19 mouse cellular contexts compared by ENCODE assay signal in genomic region chr15:6601330-6601729, GRCm38 (mm10).
DNase-seq lines count a peak whose midpoint lies in the region; ATAC-seq and TF ChIP-seq lines count a peak whose summit lies in the region.
"Had no signal": no experiment of that assay in that cellular context is flagged by ENCODE, and none has a peak within 500 bp of the region (broad histone marks: within the 10 kb centered on the region; RNA-seq: fewer than 3 reads in every experiment).

No protein-coding gene starts in this region.

- no peaks in the 10 kb centered on the region for H3K27me3 ChIP-seq in lung, postnatal 0 days (replicated peaks; ENCODE audit: insufficient read depth, low read length)
- H3K27me3 ChIP-seq: heart, embryonic 12.5 days; kidney, embryonic 15.5 days; megakaryocyte, embryonic 14.5 days had no signal

- peak; percentile 76 for ATAC-seq in lung, postnatal 0 days

- H3K4me3 ChIP-seq in lung, postnatal 0 days (ENCODE audit: low read depth, low read length): no peak overlapping the region
- H3K4me3 ChIP-seq in lung, adult 2 months (replicated peaks; ENCODE audit: extremely low read depth, low read depth, low read length): no peak overlapping the region
- no peak overlapping the region for H3K4me3 ChIP-seq in macrophage (ENCODE audit: inconsistent target)
- H3K4me3 ChIP-seq: forebrain, embryonic 10.5 days; heart, embryonic 12.5 days; kidney, embryonic 15.5 days; megakaryocyte, embryonic 14.5 days had no signal

- peaks cover 95% of the 10 kb centered on the region for H3K79me2 ChIP-seq in macrophage (ENCODE audit: inconsistent target)

- no peak overlapping the region for H3K9ac ChIP-seq in lung, postnatal 0 days (replicated peaks; ENCODE audit: low read depth)
- H3K9ac ChIP-seq: heart, embryonic 12.5 days; kidney, embryonic 15.5 days had no signal

- no peak for TF ChIP-seq POLR2A in lung, adult 2 months (IDR thresholded peaks at IDR 0.05; ENCODE audit: borderline replicate concordance, extremely low read depth, low read depth, low read length)

- no peak for TF ChIP-seq EP300 in lung, postnatal 0 days (IDR thresholded peaks at IDR 0.05)

- no peak overlapping the region for H3K27ac ChIP-seq in lung, postnatal 0 days (ENCODE audit: low read length)
- H3K27ac ChIP-seq in macrophage: peak overlapping the region; percentile 82
- H3K27ac ChIP-seq: forebrain, embryonic 10.5 days; kidney, embryonic 15.5 days had no signal

- peak; percentile 80 for DNase-seq in lung, postnatal 0 days (ENCODE audit: low spot score)
- DNase-seq in lung, adult 2 months: no peak
- DNase-seq in A20 (ENCODE audit: low read depth, low spot score) (peak; percentile 6), MEL-GATA-1-ER (ENCODE audit: extremely low read depth, low read depth) (peak; percentile 66), MN1 (ENCODE audit: low spot score) (no peak)
- no peak for DNase-seq in layer of hippocampus, postnatal 36 days
- DNase-seq in right cerebral cortex, postnatal 36 days (ENCODE audit: low spot score in 2 of 2): no peak
- DNase-seq: cerebellum, adult 18-20 months; gastrocnemius, postnatal 25 days; heart, postnatal 4 days; layer of hippocampus, adult 9-11 months; retina, postnatal 1 day; spleen, adult 18-20 months had no signal

- no peaks in the 10 kb centered on the region for H3K9me3 ChIP-seq in lung, postnatal 0 days (ENCODE audit: low read length)
- H3K9me3 ChIP-seq: forebrain, embryonic 10.5 days; heart, embryonic 12.5 days; kidney, embryonic 15.5 days; megakaryocyte, embryonic 14.5 days had no signal

- no peaks in the 10 kb centered on the region for H3K36me3 ChIP-seq in lung, postnatal 0 days (ENCODE audit: insufficient read depth, low read length)
- H3K36me3 ChIP-seq in macrophage (ENCODE audit: inconsistent target): peaks cover 15% of the 10 kb centered on the region
- H3K36me3 ChIP-seq: forebrain, embryonic 10.5 days; heart, embryonic 12.5 days; kidney, embryonic 15.5 days had no signal

- H3K4me2 ChIP-seq in lung, postnatal 0 days (replicated peaks; ENCODE audit: low read depth, low read length): no peak overlapping the region
- H3K4me2 ChIP-seq: heart, embryonic 12.5 days; kidney, embryonic 15.5 days; liver, embryonic 11.5 days had no signal

- H3K4me1 ChIP-seq in lung, postnatal 0 days (ENCODE audit: insufficient read depth, low read depth, low read length): no peaks in the 10 kb centered on the region
- no peaks in the 10 kb centered on the region for H3K4me1 ChIP-seq in lung, adult 2 months (ENCODE audit: control insufficient read depth, insufficient read depth, low read length)
- H3K4me1 ChIP-seq: forebrain, embryonic 10.5 days; heart, embryonic 12.5 days; kidney, embryonic 15.5 days had no signal

- no peak for TF ChIP-seq CTCF in lung, postnatal 0 days (IDR thresholded peaks at IDR 0.05)
- TF ChIP-seq CTCF in lung, adult 2 months (IDR thresholded peaks at IDR 0.05; ENCODE audit: insufficient read depth, low read length): no peak

- WGBS in lung, postnatal 0 days: 35% methylated on average over 6 of the region's 6 CpGs
- WGBS in lung, adult 2 months: 46% methylated on average over 6 of the region's 6 CpGs
- WGBS in macrophage (ENCODE audit: missing documents): 13% methylated on average over 6 of the region's 6 CpGs

Comparison
In these comparisons a context has a peak if more than half of its experiments do, and no peak if none do; other contexts are left out.
1. DNase-seq: peak in lung, postnatal 0 days (single experiment), A20 (single experiment) and MEL-GATA-1-ER (single experiment); none in lung, adult 2 months (single experiment), MN1 (single experiment), layer of hippocampus, postnatal 36 days (0 of 2) and right cerebral cortex, postnatal 36 days (0 of 2).